Mouse (Mus musculus): ENCODE measurements at regions not wholly inside any gene's neighbourhood (a gene's known extent, or its start where the extent isn't known, plus 50 kb on each side); places are given as distances from the start of the nearest gene placed in this dataset.

- no peak for TF ChIP-seq CTCF (IDR thresholded peaks at IDR 0.05; ENCODE audit: low read depth, low read length)
- no peak for TF ChIP-seq POLR2A (IDR thresholded peaks at IDR 0.05; ENCODE audit: borderline replicate concordance, low read depth, low read length)
These were observed 77.9 kb upstream of the Nck2 start for GRCm38 (mm10) chr1:43366433-43366832.
